Mouse (Mus musculus) embryo, embryonic 11 days (tissue): ENCODE measurements around the gene Nek6.

Experiments
- DNase-seq: peaks from one replicate; pipeline ENCODE4 v3.0.0-alpha.2; 2015

Nek6 gene

DNA sequence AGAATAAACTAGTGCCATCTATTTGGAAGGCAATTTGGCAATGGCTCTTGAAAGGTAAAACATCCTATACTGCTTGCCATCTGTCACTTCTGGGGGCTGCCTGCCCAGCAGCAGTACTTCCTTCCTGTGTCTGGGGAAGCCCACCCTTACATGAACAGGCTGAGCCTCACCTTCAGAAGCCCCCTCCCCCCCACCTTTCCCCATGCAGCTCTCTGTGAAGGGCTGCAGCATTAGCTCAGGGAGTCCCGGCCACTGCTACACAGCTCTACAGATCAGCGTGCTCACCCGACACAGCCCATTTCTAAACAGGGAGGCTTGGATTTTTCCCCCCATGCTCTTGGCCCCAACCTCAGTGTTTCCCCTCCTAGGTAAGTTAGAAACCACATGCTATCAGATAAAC, 118.0 kb downstream of the Nek6 start:
- no peak for DNase-seq

DNA sequence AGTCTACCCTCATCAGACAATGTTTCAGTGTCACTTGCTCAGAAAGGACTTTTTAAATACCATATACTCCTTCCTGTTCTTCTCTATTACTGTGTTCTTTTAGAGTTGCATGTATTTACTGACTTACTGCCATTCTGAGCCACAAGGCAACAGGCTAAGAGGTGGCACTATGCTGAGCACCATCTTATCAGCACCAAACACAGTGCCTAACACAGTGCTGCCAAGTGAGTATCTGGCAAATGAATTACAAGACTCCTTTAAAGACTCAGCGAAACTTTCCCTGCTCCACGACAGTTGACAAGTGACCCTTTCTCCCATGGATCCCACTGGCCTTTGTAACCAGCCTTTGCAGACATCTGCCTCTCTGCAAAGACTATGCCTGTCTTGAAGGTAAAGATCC, 119.1 kb downstream of the Nek6 start:
- DNase-seq, result no peak

DNA sequence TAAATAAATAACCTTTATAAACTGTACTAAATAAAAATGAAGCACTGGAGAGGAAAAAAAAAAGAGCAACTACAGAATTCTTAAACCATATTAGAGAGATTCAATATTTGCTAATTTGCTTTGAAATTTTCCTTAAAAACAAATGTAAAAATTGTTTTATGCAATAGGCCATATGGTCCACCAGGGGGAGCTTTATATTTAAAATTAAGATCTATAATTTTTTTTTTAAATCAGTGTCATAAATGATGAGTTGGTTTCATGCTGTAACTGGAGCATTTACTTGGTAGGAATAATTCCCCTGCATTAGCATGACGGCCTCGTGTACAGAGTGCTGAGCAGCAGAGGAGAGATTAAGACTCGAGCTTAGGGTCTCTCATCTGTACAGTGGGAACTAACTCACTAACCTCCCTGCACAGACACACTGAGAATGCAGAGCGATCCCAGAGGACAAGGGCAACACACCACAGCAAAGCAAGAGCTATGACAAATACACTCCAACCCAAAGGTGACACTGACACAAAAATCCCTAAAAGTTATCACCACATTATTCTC, 126.3 kb downstream of the Nek6 start:
- DNase-seq, result no peak

DNA sequence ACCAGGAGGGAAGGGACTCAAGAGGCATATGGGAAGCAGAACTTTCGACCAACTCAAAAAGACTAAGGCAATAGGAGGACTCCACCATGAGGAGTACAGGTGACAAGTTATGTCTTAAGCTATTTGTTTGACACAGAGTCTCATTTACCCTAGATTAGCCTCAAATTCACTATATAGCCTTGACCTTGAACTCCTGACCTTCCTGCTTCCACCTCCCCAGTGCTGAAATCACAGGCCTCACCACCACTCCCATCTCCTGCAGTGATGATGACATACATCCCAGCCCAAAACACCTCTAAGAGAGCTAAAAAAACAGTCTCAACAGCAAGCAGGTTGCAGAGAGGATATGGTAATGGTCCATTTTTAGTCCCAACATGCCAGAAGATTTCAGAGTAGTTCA, 130.3 kb downstream of the Nek6 start:
- no peak for DNase-seq

DNA sequence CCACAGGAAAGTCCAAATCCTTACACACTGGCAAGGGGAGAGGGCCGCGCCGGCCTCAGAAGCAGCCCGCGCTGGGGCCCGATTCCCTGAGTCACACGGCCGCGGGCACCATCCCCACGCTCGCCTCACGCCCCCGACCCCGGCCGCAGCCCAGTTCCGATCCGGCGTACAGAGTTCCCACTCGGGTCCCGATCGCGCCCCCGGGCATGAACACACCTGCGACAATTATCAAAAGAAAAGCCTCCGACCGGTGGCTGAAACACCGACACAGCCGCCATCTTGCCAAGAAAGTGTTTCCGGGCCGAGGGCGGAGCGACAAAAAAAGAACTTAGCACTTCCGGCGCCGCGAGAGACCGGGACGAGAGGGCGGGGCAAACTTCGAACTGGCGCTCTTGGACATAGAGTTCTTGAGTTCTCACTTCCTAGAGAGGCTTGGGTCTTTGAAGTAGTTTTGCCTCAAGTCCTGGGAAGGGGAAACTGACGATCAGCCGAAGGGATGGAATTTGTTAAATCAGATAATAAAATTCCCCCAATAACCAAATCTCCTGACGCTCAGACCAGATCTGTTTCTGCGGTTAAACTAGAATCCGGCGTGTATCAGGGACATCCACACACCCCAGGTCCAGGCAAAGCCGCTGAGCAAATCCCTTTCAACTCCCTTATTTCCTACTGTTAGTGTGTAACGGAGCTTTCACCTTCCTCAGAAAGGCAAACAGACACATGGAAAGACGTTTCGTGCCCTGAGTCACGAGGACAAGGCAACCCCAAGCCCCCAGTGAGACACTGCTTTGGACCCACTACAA, 132.4 kb downstream of the Nek6 start, which contains the start of gene Psmb7:
TSS of gene Psmb7 (minus strand) at position 463 of the 803 bp plus-strand sequence.
- DNase-seq, result peak; percentile 97
